Mouse (Mus musculus): ENCODE data around the gene Lima1. TPM values are rescaled to one million over a fixed set of nuclear protein-coding genes. Genes with fewer than 3 reads are reported as not detected.

The Lima1 gene
- polyA plus RNA-seq, 1 experiment from 2014 or later, result 18.6 TPM

DNA sequence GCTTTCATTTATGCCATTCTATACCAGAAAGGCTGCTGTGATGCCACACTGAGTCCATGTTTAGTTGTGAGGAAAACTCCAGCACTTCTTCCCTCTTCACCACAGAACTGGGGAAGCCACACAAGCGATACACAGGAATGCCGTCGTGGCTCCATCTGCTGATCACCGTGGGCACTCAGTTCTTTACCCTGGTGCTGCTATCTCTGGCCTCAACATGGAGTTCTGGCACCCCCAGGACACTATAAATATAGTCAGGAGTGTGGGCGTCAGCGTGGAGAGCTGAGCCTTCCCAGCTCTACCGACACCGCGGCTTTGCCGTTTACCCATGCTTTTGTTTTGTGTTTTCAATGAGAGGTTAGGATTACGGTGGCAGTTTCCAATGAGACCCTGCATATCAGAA, 138.6 kb downstream of the Lima1 start:
- no peak overlapping the region for H3K27ac ChIP-seq (replicated peaks in 1 of 2; ENCODE audit: control insufficient read depth in 1 of 2, insufficient read depth in 1 of 2, low read depth in 2 of 2, low read length in 2 of 2)
- H3K4me2 ChIP-seq (ENCODE audit: low read length), result no peak overlapping the region
- H3K9me3 ChIP-seq (ENCODE audit: control insufficient read depth, low read length), result no peaks in the 10 kb centered on the region
- 76% methylated on average over 11 of the region's 11 CpGs for WGBS
- ATAC-seq (ENCODE audit: insufficient number of reproducible peaks, insufficient read depth, low FRiP score, low read depth), result no peak
- no peak overlapping the region for H3K9ac ChIP-seq (ENCODE audit: low read length)
- no peaks in the 10 kb centered on the region for H3K27me3 ChIP-seq (ENCODE audit: control insufficient read depth, insufficient read depth, low read length)
- peaks cover 85% of the 10 kb centered on the region for H3K36me3 ChIP-seq (ENCODE audit: control insufficient read depth, insufficient read depth, low read length)
- H3K4me3 ChIP-seq (ENCODE audit: control insufficient read depth in 1 of 2, insufficient read depth in 1 of 2, low read depth in 1 of 2, low read length in 2 of 2), result no peak overlapping the region
- no peaks in the 10 kb centered on the region for H3K4me1 ChIP-seq (ENCODE audit: control insufficient read depth in 2 of 2, insufficient read depth in 2 of 2, low read length in 2 of 2)

DNA sequence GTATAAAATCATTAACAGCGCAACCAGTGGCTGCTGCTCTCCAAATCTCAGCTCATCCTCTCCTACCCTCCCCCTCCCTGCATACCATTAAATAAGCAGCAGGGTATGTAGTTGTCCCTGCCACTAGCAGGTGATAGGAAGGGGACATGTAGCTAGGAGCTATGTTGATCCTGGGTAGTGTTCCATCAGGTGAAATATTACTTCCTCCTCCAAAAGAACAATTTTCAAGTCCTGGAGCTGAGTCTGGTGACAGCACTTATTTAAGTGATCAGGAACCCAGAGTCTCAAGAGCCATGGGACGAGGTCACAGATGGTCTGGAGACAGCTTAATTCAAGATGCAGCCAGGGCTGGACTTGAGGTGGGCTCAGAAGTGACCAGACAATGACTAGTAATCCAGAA, 139.6 kb downstream of the Lima1 start:
- Histone ChIP-seq H3K27me3 (ENCODE audit: control insufficient read depth, insufficient read depth, low read length) (no peaks in the 10 kb centered on the region), H3K4me2 (ENCODE audit: low read length) (no peak overlapping the region), H3K27ac (replicated peaks in 1 of 2; ENCODE audit: control insufficient read depth in 1 of 2, insufficient read depth in 1 of 2, low read depth in 2 of 2, low read length in 2 of 2) (no peak overlapping the region), H3K4me3 (ENCODE audit: control insufficient read depth in 1 of 2, insufficient read depth in 1 of 2, low read depth in 1 of 2, low read length in 2 of 2) (no peak overlapping the region), H3K9me3 (ENCODE audit: control insufficient read depth, low read length) (no peaks in the 10 kb centered on the region), H3K36me3 (ENCODE audit: control insufficient read depth, insufficient read depth, low read length) (peaks cover 76% of the 10 kb centered on the region), H3K4me1 (ENCODE audit: control insufficient read depth in 2 of 2, insufficient read depth in 2 of 2, low read length in 2 of 2) (no peaks in the 10 kb centered on the region), H3K9ac (ENCODE audit: low read length) (no peak overlapping the region)
- 93% methylated on average over 2 of the region's 2 CpGs for WGBS
- ATAC-seq (ENCODE audit: insufficient number of reproducible peaks, insufficient read depth, low FRiP score, low read depth), result no peak

DNA sequence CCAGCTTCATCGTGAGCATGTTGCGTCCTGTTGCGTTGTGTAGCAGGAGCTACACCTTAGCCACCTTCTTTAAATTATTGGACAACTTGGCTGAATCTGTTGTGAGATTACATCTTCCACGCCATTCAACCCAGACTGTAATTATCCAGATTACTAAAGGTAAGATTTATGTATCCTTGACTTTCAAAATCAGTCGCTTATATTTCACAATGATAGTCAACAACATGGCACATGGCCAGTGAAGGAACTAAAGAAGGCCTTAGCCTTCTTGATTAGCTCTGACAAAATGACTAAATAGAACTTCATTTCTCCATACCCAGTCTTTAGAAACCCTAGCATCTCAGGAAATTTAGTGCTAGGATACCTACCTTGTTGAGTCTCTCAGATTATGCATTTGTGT, 142.1 kb downstream of the Lima1 start:
- no peak for ATAC-seq (ENCODE audit: insufficient number of reproducible peaks, insufficient read depth, low FRiP score, low read depth)
- H3K9ac ChIP-seq (ENCODE audit: low read length), result no peak overlapping the region
- peaks cover 4% of the 10 kb centered on the region for H3K9me3 ChIP-seq (ENCODE audit: control insufficient read depth, low read length)
- no peak overlapping the region for H3K4me3 ChIP-seq (ENCODE audit: control insufficient read depth in 1 of 2, insufficient read depth in 1 of 2, low read depth in 1 of 2, low read length in 2 of 2)
- H3K27ac ChIP-seq (replicated peaks in 1 of 2; ENCODE audit: control insufficient read depth in 1 of 2, insufficient read depth in 1 of 2, low read depth in 2 of 2, low read length in 2 of 2), result no peak overlapping the region
- H3K4me2 ChIP-seq (ENCODE audit: low read length), result no peak overlapping the region
- no peaks in the 10 kb centered on the region for H3K27me3 ChIP-seq (ENCODE audit: control insufficient read depth, insufficient read depth, low read length)
- H3K36me3 ChIP-seq (ENCODE audit: control insufficient read depth, insufficient read depth, low read length), result peaks cover 67% of the 10 kb centered on the region
- no peaks in the 10 kb centered on the region for H3K4me1 ChIP-seq (ENCODE audit: control insufficient read depth in 2 of 2, insufficient read depth in 2 of 2, low read length in 2 of 2)
- 95% methylated on average over 5 of the region's 5 CpGs for WGBS

DNA sequence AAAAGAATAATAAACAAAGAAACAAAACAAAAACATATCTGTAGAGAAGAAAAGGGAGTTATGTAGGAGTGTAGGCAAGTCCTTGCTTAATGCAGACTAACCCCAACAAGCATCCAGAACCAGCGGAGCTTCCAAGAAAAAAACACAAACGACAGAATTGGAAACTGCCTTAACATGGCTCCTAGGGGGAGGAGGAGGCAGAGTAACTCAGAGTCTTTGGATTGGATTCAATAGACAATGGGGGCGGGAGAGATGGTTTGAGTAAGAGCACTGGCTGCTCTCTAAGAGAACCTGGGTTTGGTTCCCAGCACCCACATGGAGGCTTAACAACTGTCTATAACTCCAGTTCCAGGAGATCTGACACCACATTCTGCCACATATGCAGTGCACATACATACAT, 143.6 kb downstream of the Lima1 start:
- no peak for ATAC-seq (ENCODE audit: insufficient number of reproducible peaks, insufficient read depth, low FRiP score, low read depth)
- Histone ChIP-seq H3K36me3 (ENCODE audit: control insufficient read depth, insufficient read depth, low read length) (peaks cover 60% of the 10 kb centered on the region), H3K27me3 (ENCODE audit: control insufficient read depth, insufficient read depth, low read length) (no peaks in the 10 kb centered on the region), H3K27ac (replicated peaks in 1 of 2; ENCODE audit: control insufficient read depth in 1 of 2, insufficient read depth in 1 of 2, low read depth in 2 of 2, low read length in 2 of 2) (no peak overlapping the region), H3K9ac (ENCODE audit: low read length) (no peak overlapping the region), H3K4me2 (ENCODE audit: low read length) (no peak overlapping the region), H3K4me1 (ENCODE audit: control insufficient read depth in 2 of 2, insufficient read depth in 2 of 2, low read length in 2 of 2) (peaks cover 0 to under 1% of the 10 kb centered on the region in 2 experiments; a peak in 2 of 4 replicates), H3K4me3 (ENCODE audit: control insufficient read depth in 1 of 2, insufficient read depth in 1 of 2, low read depth in 1 of 2, low read length in 2 of 2) (no peak overlapping the region), H3K9me3 (ENCODE audit: control insufficient read depth, low read length) (peaks cover 4% of the 10 kb centered on the region)
- 92% methylated on average over 3 of the region's 3 CpGs for WGBS

DNA sequence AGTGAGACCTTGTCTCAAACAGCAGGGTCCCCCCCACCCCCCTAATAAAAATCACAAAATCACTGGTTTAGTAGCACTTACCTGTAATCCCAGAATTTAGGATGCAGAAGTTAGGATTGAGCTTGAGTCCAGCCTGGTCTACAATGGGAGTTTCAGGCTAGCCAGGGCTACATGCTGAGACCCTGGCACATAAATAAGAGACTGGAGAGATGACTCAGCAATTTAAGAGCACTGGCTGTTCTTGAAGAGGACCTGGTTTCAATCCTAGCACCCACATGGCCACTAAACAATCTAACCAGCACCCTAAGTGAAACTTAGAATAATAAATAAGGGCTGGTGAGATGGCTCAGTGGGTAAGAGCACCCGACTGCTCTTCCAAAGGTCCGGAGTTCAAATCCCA, 144.1 kb downstream of the Lima1 start:
- Histone ChIP-seq H3K9ac (ENCODE audit: low read length) (no peak overlapping the region), H3K4me2 (ENCODE audit: low read length) (no peak overlapping the region), H3K36me3 (ENCODE audit: control insufficient read depth, insufficient read depth, low read length) (peaks cover 55% of the 10 kb centered on the region), H3K27ac (replicated peaks in 1 of 2; ENCODE audit: control insufficient read depth in 1 of 2, insufficient read depth in 1 of 2, low read depth in 2 of 2, low read length in 2 of 2) (no peak overlapping the region), H3K9me3 (ENCODE audit: control insufficient read depth, low read length) (peaks cover 4% of the 10 kb centered on the region), H3K27me3 (ENCODE audit: control insufficient read depth, insufficient read depth, low read length) (no peaks in the 10 kb centered on the region), H3K4me3 (ENCODE audit: control insufficient read depth in 1 of 2, insufficient read depth in 1 of 2, low read depth in 1 of 2, low read length in 2 of 2) (no peak overlapping the region), H3K4me1 (ENCODE audit: control insufficient read depth in 2 of 2, insufficient read depth in 2 of 2, low read length in 2 of 2) (peaks cover 0 to 5% of the 10 kb centered on the region in 2 experiments; a peak in 3 of 4 replicates)
- 88% methylated on average over 2 of the region's 2 CpGs for WGBS
- ATAC-seq (ENCODE audit: insufficient number of reproducible peaks, insufficient read depth, low FRiP score, low read depth), result no peak

DNA sequence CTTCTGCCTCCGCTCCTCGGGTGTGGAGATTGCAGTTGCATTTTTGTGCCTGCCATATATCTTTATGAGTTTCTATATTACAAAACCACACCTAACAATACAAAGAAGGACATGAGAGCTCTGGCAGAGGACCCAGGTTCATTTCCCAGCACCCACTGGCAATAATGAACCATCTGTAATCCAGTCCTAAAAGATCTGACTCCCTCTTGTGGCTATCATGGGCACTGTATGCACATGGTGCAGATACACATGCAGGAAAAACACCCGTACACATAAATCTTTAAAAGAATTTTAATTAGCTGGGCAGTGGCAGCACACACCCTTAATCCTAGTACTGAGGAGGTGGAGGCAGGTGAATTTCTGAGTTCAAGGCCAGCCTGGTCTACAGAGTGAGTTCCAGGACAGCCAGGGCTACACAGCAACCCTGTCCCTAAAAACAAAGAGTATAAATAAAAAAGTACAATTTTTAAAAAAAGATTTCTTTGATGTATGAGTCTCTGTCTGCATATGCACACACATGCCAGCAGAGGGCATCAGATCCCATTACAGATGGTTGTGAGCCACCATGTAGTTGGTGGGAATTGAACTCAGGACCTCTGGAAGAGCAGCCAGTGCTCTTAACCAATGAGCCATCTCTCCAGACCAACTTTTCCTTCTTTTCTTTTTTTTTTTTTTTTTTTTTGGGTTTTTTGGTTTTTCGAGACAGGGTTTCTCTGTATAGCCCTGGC, 146.0 kb downstream of the Lima1 start:
- Histone ChIP-seq H3K36me3 (ENCODE audit: control insufficient read depth, insufficient read depth, low read length) (peaks cover 39% of the 10 kb centered on the region), H3K4me2 (ENCODE audit: low read length) (no peak overlapping the region), H3K27ac (replicated peaks in 1 of 2; ENCODE audit: control insufficient read depth in 1 of 2, insufficient read depth in 1 of 2, low read depth in 2 of 2, low read length in 2 of 2) (no peak overlapping the region), H3K4me3 (ENCODE audit: control insufficient read depth in 1 of 2, insufficient read depth in 1 of 2, low read depth in 1 of 2, low read length in 2 of 2) (no peak overlapping the region), H3K27me3 (ENCODE audit: control insufficient read depth, insufficient read depth, low read length) (no peaks in the 10 kb centered on the region), H3K9me3 (ENCODE audit: control insufficient read depth, low read length) (peaks cover 4% of the 10 kb centered on the region), H3K9ac (ENCODE audit: low read length) (no peak overlapping the region), H3K4me1 (ENCODE audit: control insufficient read depth in 2 of 2, insufficient read depth in 2 of 2, low read length in 2 of 2) (peaks cover 1 to 13% of the 10 kb centered on the region in 2 experiments)
- WGBS, result 97% methylated on average over 3 of the region's 4 CpGs
- no peak for ATAC-seq (ENCODE audit: insufficient number of reproducible peaks, insufficient read depth, low FRiP score, low read depth)

Other genes with a start within 250 kb of the Lima1 start
- gene Racgap1, start 223.8 kb downstream of the Lima1 start, polyA plus RNA-seq (2014; fragmentation: Nextera tagmentation; extraction: Ambion mirVana), result 94.4 and 98.7 TPM in 2 replicates
- 1.1 and 1.2 TPM in 2 replicates for gene Asic1, start 205.1 kb downstream of the Lima1 start, polyA plus RNA-seq (2014; fragmentation: Nextera tagmentation; extraction: Ambion mirVana)
- 24.7 and 27.4 TPM in 2 replicates for gene Smarcd1, start 173.3 kb downstream of the Lima1 start, polyA plus RNA-seq (2014; fragmentation: Nextera tagmentation; extraction: Ambion mirVana)
- gene Gm17349, start 170.0 kb downstream of the Lima1 start, polyA plus RNA-seq (2014; fragmentation: Nextera tagmentation; extraction: Ambion mirVana), result not detected in 2 replicates
- 0.80 and 1.1 TPM in 2 replicates for gene Gpd1, start 157.9 kb downstream of the Lima1 start, polyA plus RNA-seq (2014; fragmentation: Nextera tagmentation; extraction: Ambion mirVana)
- gene Cox14, start 149.8 kb downstream of the Lima1 start, polyA plus RNA-seq (2014; fragmentation: Nextera tagmentation; extraction: Ambion mirVana), result 230 and 237 TPM in 2 replicates
- gene Cers5, start 102.6 kb downstream of the Lima1 start, polyA plus RNA-seq (2014; fragmentation: Nextera tagmentation; extraction: Ambion mirVana), result 55.3 and 60.8 TPM in 2 replicates
- not detected in 2 replicates for gene Fam186a, start 91.6 kb upstream of the Lima1 start, polyA plus RNA-seq (2014; fragmentation: Nextera tagmentation; extraction: Ambion mirVana)
- 33.4 TPM in 2 replicates for gene Larp4, start 94.6 kb upstream of the Lima1 start, polyA plus RNA-seq (2014; fragmentation: Nextera tagmentation; extraction: Ambion mirVana)
- 20.2 and 20.3 TPM in 2 replicates for gene Dip2b, start 163.2 kb upstream of the Lima1 start, polyA plus RNA-seq (2014; fragmentation: Nextera tagmentation; extraction: Ambion mirVana)